In the genomic region with DNA sequence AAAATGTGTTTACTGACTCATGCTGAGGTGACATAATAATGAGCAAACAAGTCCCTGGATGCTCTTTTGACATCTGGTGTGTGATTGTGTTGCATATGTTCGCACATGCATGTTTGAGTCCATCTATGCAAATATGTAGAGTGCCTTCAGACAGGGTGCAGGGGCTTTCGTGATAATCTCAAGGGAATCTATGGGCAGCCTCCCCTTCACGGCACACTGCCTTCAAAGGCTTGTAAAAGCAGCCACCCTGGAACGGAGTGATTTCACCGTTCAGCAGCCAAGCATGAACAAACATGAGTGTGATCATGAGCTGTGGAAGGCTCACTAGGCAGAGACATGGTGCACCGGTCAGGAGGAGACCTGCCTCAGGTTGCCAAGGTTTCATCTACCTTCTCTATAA, we compare ENCODE assay signal across 18 mouse cellular contexts. TPM values are rescaled to one million over a fixed set of nuclear protein-coding genes. Genes with fewer than 3 reads are reported as not detected.
DNase-seq lines count a peak whose midpoint lies in the region; ATAC-seq and TF ChIP-seq lines count a peak whose summit lies in the region.
"Had no signal": no experiment of that assay in that cellular context is flagged by ENCODE, and none has a peak within 500 bp of the region (broad histone marks: within the 10 kb centered on the region; RNA-seq: fewer than 3 reads in every experiment).

No protein-coding gene starts in this region.

- no peak overlapping the region for H3K27ac ChIP-seq in hindbrain, postnatal 0 days
- no peak overlapping the region for H3K27ac ChIP-seq in hindbrain, embryonic 10.5 days
- no peak overlapping the region for H3K27ac ChIP-seq in kidney, embryonic 14.5 days (ENCODE audit: low read depth, low read length)
- H3K27ac ChIP-seq: embryonic facial prominence, embryonic 13.5 days; intestine, embryonic 15.5 days had no signal

- WGBS in hindbrain, postnatal 0 days, result 44% methylated on average over 6 of the region's 6 CpGs
- 65% methylated on average over 6 of the region's 6 CpGs for WGBS in hindbrain, embryonic 10.5 days
- WGBS in kidney, embryonic 14.5 days, result 39% methylated on average over 6 of the region's 6 CpGs

- ATAC-seq in hindbrain, postnatal 0 days, result 0 out of 2 replicates have a peak, but pooled peaks have one; percentile 29
- ATAC-seq in kidney, embryonic 14.5 days (ENCODE audit: low FRiP score, low TSS enrichment), result peak; percentile 93
- ATAC-seq in neutrophil, adult 5-6 weeks (ENCODE audit: extremely low read depth, insufficient number of reproducible peaks, low FRiP score, poor library complexity, severe bottlenecking), result peak; percentile 73
- ATAC-seq: intestine, embryonic 15.5 days had no signal

- no peak for DNase-seq in hindbrain, postnatal 0 days (ENCODE audit: low spot score)
- DNase-seq in hindbrain, embryonic 10.5 days (ENCODE audit: low spot score), result no peak
- peak; percentile 11 for DNase-seq in brain, embryonic 14.5 days (ENCODE audit: low read depth)
- no peak for DNase-seq in adrenal gland, postnatal 36 days
- no peak for DNase-seq in cerebellum, adult 11-12 months
- DNase-seq: adrenal gland, adult 8-10 months; cerebellum, postnatal 36 days; gastrocnemius, postnatal 14 days; heart, postnatal 14 days; left cerebral cortex, postnatal 4 days; right cerebral cortex, postnatal 14 days had no signal

- H3K36me3 ChIP-seq in hindbrain, postnatal 0 days (ENCODE audit: insufficient read depth, low read length), result no peaks in the 10 kb centered on the region
- H3K36me3 ChIP-seq in hindbrain, embryonic 10.5 days, result no peaks in the 10 kb centered on the region
- H3K36me3 ChIP-seq in kidney, embryonic 14.5 days (ENCODE audit: control insufficient read depth, insufficient read depth, low read length), result no peaks in the 10 kb centered on the region
- H3K36me3 ChIP-seq: embryonic facial prominence, embryonic 13.5 days; intestine, embryonic 15.5 days had no signal

- H3K4me2 ChIP-seq in hindbrain, postnatal 0 days (ENCODE audit: low read depth, low read length), result no peak overlapping the region
- H3K4me2 ChIP-seq in kidney, embryonic 14.5 days (replicated peaks; ENCODE audit: low read depth, low read length), result no peak overlapping the region
- H3K4me2 ChIP-seq: embryonic facial prominence, embryonic 13.5 days; intestine, embryonic 15.5 days; liver, embryonic 11.5 days had no signal

- no peak overlapping the region for H3K9ac ChIP-seq in hindbrain, postnatal 0 days (replicated peaks; ENCODE audit: low read length)
- H3K9ac ChIP-seq in kidney, embryonic 14.5 days (ENCODE audit: low read depth, low read length), result no peak overlapping the region
- H3K9ac ChIP-seq: embryonic facial prominence, embryonic 13.5 days; intestine, embryonic 15.5 days had no signal

- no peak for TF ChIP-seq POLR2A in brain, embryonic 14.5 days (IDR thresholded peaks at IDR 0.05; ENCODE audit: borderline replicate concordance, extremely low read depth, insufficient read depth, insufficient read length, poor library complexity, severe bottlenecking)

- H3K9me3 ChIP-seq in hindbrain, postnatal 0 days (ENCODE audit: low read length), result no peaks in the 10 kb centered on the region
- no peaks in the 10 kb centered on the region for H3K9me3 ChIP-seq in hindbrain, embryonic 10.5 days
- no peaks in the 10 kb centered on the region for H3K9me3 ChIP-seq in kidney, embryonic 14.5 days (ENCODE audit: control insufficient read depth, low read length)
- H3K9me3 ChIP-seq: embryonic facial prominence, embryonic 13.5 days; intestine, embryonic 15.5 days had no signal

- TF ChIP-seq CTCF in hindbrain, postnatal 0 days (IDR thresholded peaks at IDR 0.05; ENCODE audit: low read depth), result no peak
- TF ChIP-seq CTCF in brain, embryonic 14.5 days (IDR thresholded peaks at IDR 0.05; ENCODE audit: borderline replicate concordance, extremely low read depth, insufficient read depth, insufficient read length), result no peak

- no peak overlapping the region for H3K4me3 ChIP-seq in hindbrain, postnatal 0 days (ENCODE audit: low read length)
- no peak overlapping the region for H3K4me3 ChIP-seq in hindbrain, embryonic 10.5 days
- no peak overlapping the region for H3K4me3 ChIP-seq in kidney, embryonic 14.5 days (ENCODE audit: low read length)
- H3K4me3 ChIP-seq: embryonic facial prominence, embryonic 13.5 days; intestine, embryonic 15.5 days; megakaryocyte, embryonic 14.5 days; myocyte had no signal

- H3K4me1 ChIP-seq in hindbrain, postnatal 0 days (ENCODE audit: insufficient read depth, low read length), result no peaks in the 10 kb centered on the region
- no peaks in the 10 kb centered on the region; the same call in 1 of the 2 replicates for H3K4me1 ChIP-seq in hindbrain, embryonic 10.5 days (replicated peaks)
- H3K4me1 ChIP-seq in kidney, embryonic 14.5 days (ENCODE audit: control insufficient read depth, insufficient read depth, low read length), result peaks cover 5% of the 10 kb centered on the region; the same call in 1 of the 2 replicates
- H3K4me1 ChIP-seq: embryonic facial prominence, embryonic 13.5 days; intestine, embryonic 15.5 days had no signal

- H3K27me3 ChIP-seq in hindbrain, postnatal 0 days (ENCODE audit: insufficient read depth, low read length), result no peaks in the 10 kb centered on the region
- peaks cover 20% of the 10 kb centered on the region for H3K27me3 ChIP-seq in hindbrain, embryonic 10.5 days (ENCODE audit: insufficient read depth, poor library complexity, severe bottlenecking)
- H3K27me3 ChIP-seq in kidney, embryonic 14.5 days (ENCODE audit: control insufficient read depth, insufficient read depth, low read length), result no peaks in the 10 kb centered on the region
- H3K27me3 ChIP-seq: embryonic facial prominence, embryonic 13.5 days; intestine, embryonic 15.5 days; megakaryocyte, embryonic 14.5 days had no signal

RNA-seq across cellular contexts. Expression of a gene that starts 57.1 kb away (rescaled TPM):
- total RNA-seq in hindbrain, postnatal 0 days (2014; rRNA removed), result 18.0 and 42.0 TPM in 2 replicates
- polyA plus RNA-seq in hindbrain, postnatal 0 days (2015; fragmentation: Nextera tagmentation; extraction: Ambion mirVana), result 34.4 and 36.1 TPM in 2 replicates
- polyA plus RNA-seq in hindbrain, embryonic 10.5 days (2016; fragmentation: Nextera tagmentation; extraction: Ambion mirVana), result 44.2 and 47.3 TPM in 2 replicates
- 31.2 and 42.1 TPM in 2 replicates for polyA plus RNA-seq in brain, embryonic 14.5 days (2012; rRNA removed)
- polyA plus RNA-seq in kidney, embryonic 14.5 days (2014; fragmentation: Nextera tagmentation; extraction: Ambion mirVana), result 37.4 and 52.6 TPM in 2 replicates
- total RNA-seq in neutrophil, adult 5-6 weeks (2017), result 30.9 and 31.9 TPM in 2 replicates
- total RNA-seq in adrenal gland, postnatal 36 days (2021), result 10 to 100 TPM; 12.3 to 12.9 TPM

Comparison
In these comparisons a context has a peak if more than half of its experiments do, and no peak if none do; other contexts are left out.
1. ATAC-seq: peak in every context shown above with its lines; median percentile 93 in kidney, embryonic 14.5 days; 73 in neutrophil, adult 5-6 weeks; 29 in hindbrain, postnatal 0 days.